Mouse (Mus musculus): ENCODE results near the gene Sema5a. TPM values are rescaled to one million over a fixed set of nuclear protein-coding genes. Genes with fewer than 3 reads are reported as not detected.
A peak's percentile ranks its signal among the peaks of the same experiment; 100 is the strongest.
"Not testable (repeated sequence)": the region's sequence is repeated elsewhere in the genome, so short reads cannot be mapped to it uniquely, and the experiment has no call there.

Gene Sema5a
- polyA plus RNA-seq (2015; fragmentation: Nextera tagmentation; extraction: Ambion mirVana), result 0.46 and 0.48 TPM in 2 replicates

- under 1% methylated on average over 40 of the region's 45 CpGs for WGBS (ENCODE audit: insufficient replicate concordance)
- Histone ChIP-seq H3K4me3 (ENCODE audit: low read depth, low read length) (peak within 1 kb of the TSS; percentile 49), H3K4me2 (ENCODE audit: low read depth, low read length) (peak within 1 kb of the TSS; percentile 79), H3K27me3 (ENCODE audit: control insufficient read depth, insufficient read depth, low read depth, low read length) (peaks cover 14% of the 10 kb centered on the region), H3K36me3 (ENCODE audit: control insufficient read depth, insufficient read depth) (no peaks in the 10 kb centered on the region), H3K4me1 (ENCODE audit: control insufficient read depth, low read depth, low read length) (no peaks in the 10 kb centered on the region), H3K9ac (ENCODE audit: low read depth, low read length) (peak within 1 kb of the TSS; percentile 45), H3K9me3 (replicated peaks; ENCODE audit: control insufficient read depth, low read length) (no peaks in the 10 kb centered on the region), H3K27ac (ENCODE audit: low read length) (no peak within 1 kb of the TSS)
- peak; percentile 89 for ATAC-seq (ENCODE audit: low read depth)
Observed at GRCm38 (mm10) chr15:32244344-32244955, at the start of gene Sema5a. Gene Sema5a, plus strand, starts transcription at chr15:32244810.

GRCm38 (mm10) chr15:32198076-32198475 lies 46.5 kb upstream of the Sema5a start:
- ATAC-seq (ENCODE audit: low read depth), result no peak
- Histone ChIP-seq H3K9ac (ENCODE audit: low read depth, low read length) (no peak overlapping the region), H3K4me3 (ENCODE audit: low read depth, low read length) (no peak overlapping the region), H3K36me3 (ENCODE audit: control insufficient read depth, insufficient read depth) (no peaks in the 10 kb centered on the region), H3K9me3 (replicated peaks; ENCODE audit: control insufficient read depth, low read length) (no peaks in the 10 kb centered on the region), H3K4me1 (ENCODE audit: control insufficient read depth, low read depth, low read length) (no peaks in the 10 kb centered on the region), H3K27ac (ENCODE audit: low read length) (no peak overlapping the region), H3K4me2 (ENCODE audit: low read depth, low read length) (no peak overlapping the region), H3K27me3 (ENCODE audit: control insufficient read depth, insufficient read depth, low read depth, low read length) (no peaks in the 10 kb centered on the region)
- 73% methylated on average over 9 of the region's 9 CpGs for WGBS (ENCODE audit: insufficient replicate concordance)

GRCm38 (mm10) chr15:32198561-32198960 lies 46.0 kb upstream of the Sema5a start:
- no peak overlapping the region for H3K9ac ChIP-seq (ENCODE audit: low read depth, low read length)
- H3K4me3 ChIP-seq (ENCODE audit: low read depth, low read length), result no peak overlapping the region
- H3K4me1 ChIP-seq (ENCODE audit: control insufficient read depth, low read depth, low read length), result no peaks in the 10 kb centered on the region
- 59% methylated on average over 5 of the region's 5 CpGs for WGBS (ENCODE audit: insufficient replicate concordance)
- no peak overlapping the region for H3K4me2 ChIP-seq (ENCODE audit: low read depth, low read length)
- H3K9me3 ChIP-seq (replicated peaks; ENCODE audit: control insufficient read depth, low read length), result no peaks in the 10 kb centered on the region
- no peak overlapping the region for H3K27ac ChIP-seq (ENCODE audit: low read length)
- no peak for ATAC-seq (ENCODE audit: low read depth)
- H3K27me3 ChIP-seq (ENCODE audit: control insufficient read depth, insufficient read depth, low read depth, low read length), result no peaks in the 10 kb centered on the region
- H3K36me3 ChIP-seq (ENCODE audit: control insufficient read depth, insufficient read depth), result no peaks in the 10 kb centered on the region

GRCm38 (mm10) chr15:32203242-32203641 lies 41.4 kb upstream of the Sema5a start:
- no peak overlapping the region for H3K9ac ChIP-seq (ENCODE audit: low read depth, low read length)
- no peak overlapping the region for H3K4me3 ChIP-seq (ENCODE audit: low read depth, low read length)
- H3K4me1 ChIP-seq (ENCODE audit: control insufficient read depth, low read depth, low read length), result no peaks in the 10 kb centered on the region
- no peaks in the 10 kb centered on the region for H3K27me3 ChIP-seq (ENCODE audit: control insufficient read depth, insufficient read depth, low read depth, low read length)
- 65% methylated on average over 5 of the region's 5 CpGs for WGBS (ENCODE audit: insufficient replicate concordance)
- no peaks in the 10 kb centered on the region for H3K9me3 ChIP-seq (replicated peaks; ENCODE audit: control insufficient read depth, low read length)
- no peak for ATAC-seq (ENCODE audit: low read depth)
- H3K36me3 ChIP-seq (ENCODE audit: control insufficient read depth, insufficient read depth), result no peaks in the 10 kb centered on the region
- no peak overlapping the region for H3K4me2 ChIP-seq (ENCODE audit: low read depth, low read length)
- H3K27ac ChIP-seq (ENCODE audit: low read length), result no peak overlapping the region

DNA sequence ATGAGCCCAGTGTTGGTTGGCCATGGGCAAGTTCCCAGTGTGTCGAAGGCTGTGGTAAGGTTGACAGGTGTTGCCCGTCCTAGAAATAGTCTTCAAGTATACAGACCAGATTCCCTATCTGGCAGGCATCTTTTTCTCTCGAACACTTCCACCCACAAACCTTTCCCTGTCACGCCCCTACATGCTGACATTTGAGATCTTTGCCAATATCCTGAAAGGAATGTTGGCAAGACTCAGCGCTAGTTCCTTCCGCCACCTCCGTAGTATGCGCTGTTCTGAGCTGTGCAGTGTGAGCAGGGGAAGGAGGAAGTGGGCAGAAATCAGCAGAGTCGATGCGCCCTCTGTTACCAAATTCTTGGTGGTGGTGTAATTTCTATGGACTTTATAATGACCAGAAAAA lies 39.7 kb upstream of the Sema5a start:
- no peak overlapping the region for H3K4me2 ChIP-seq (ENCODE audit: low read depth, low read length)
- H3K9ac ChIP-seq (ENCODE audit: low read depth, low read length), result no peak overlapping the region
- no peak overlapping the region for H3K4me3 ChIP-seq (ENCODE audit: low read depth, low read length)
- no peak overlapping the region for H3K27ac ChIP-seq (ENCODE audit: low read length)
- no peaks in the 10 kb centered on the region for H3K9me3 ChIP-seq (replicated peaks; ENCODE audit: control insufficient read depth, low read length)
- no peak for ATAC-seq (ENCODE audit: low read depth)
- no peaks in the 10 kb centered on the region for H3K4me1 ChIP-seq (ENCODE audit: control insufficient read depth, low read depth, low read length)
- no peaks in the 10 kb centered on the region for H3K27me3 ChIP-seq (ENCODE audit: control insufficient read depth, insufficient read depth, low read depth, low read length)
- WGBS (ENCODE audit: insufficient replicate concordance), result 67% methylated on average over 10 of the region's 10 CpGs
- no peaks in the 10 kb centered on the region for H3K36me3 ChIP-seq (ENCODE audit: control insufficient read depth, insufficient read depth)

DNA sequence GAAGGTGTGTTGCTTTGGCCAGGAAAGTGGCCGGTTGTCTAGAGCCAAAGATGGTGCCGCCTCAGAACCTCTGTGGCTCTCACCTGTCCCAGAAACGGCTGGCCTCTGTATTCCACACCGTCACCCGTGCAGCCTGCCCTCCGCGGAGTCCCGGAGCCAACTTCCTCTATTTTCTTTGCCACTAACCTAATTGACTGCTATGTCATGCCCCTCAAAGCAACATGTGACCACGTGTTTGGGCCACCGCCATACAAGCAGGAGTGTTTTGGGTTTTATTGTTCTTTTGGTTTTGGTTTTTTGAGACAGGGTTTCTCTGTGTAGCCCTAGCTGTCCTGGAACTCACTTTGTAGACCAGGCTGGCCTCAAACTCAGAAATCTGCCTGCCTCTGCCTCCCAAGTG lies 29.9 kb upstream of the Sema5a start:
- H3K4me3 ChIP-seq (ENCODE audit: low read depth, low read length); H3K27me3 ChIP-seq (ENCODE audit: control insufficient read depth, insufficient read depth, low read depth, low read length); H3K36me3 ChIP-seq (ENCODE audit: control insufficient read depth, insufficient read depth); H3K4me2 ChIP-seq (ENCODE audit: low read depth, low read length); ATAC-seq (ENCODE audit: low read depth); H3K27ac ChIP-seq (ENCODE audit: low read length); H3K4me1 ChIP-seq (ENCODE audit: control insufficient read depth, low read depth, low read length); H3K9me3 ChIP-seq (replicated peaks; ENCODE audit: control insufficient read depth, low read length); H3K9ac ChIP-seq (ENCODE audit: low read depth, low read length): not testable (repeated sequence)
- WGBS (ENCODE audit: insufficient replicate concordance), result 66% methylated on average over 10 of the region's 10 CpGs

- H3K9me3 ChIP-seq (replicated peaks; ENCODE audit: control insufficient read depth, low read length), result no peaks in the 10 kb centered on the region
- no peaks in the 10 kb centered on the region for H3K4me1 ChIP-seq (ENCODE audit: control insufficient read depth, low read depth, low read length)
- H3K27ac ChIP-seq (ENCODE audit: low read length), result no peak overlapping the region
- H3K27me3 ChIP-seq (ENCODE audit: control insufficient read depth, insufficient read depth, low read depth, low read length), result no peaks in the 10 kb centered on the region
- no peaks in the 10 kb centered on the region for H3K36me3 ChIP-seq (ENCODE audit: control insufficient read depth, insufficient read depth)
- ATAC-seq (ENCODE audit: low read depth), result no peak
- H3K4me3 ChIP-seq (ENCODE audit: low read depth, low read length), result no peak overlapping the region
- no peak overlapping the region for H3K9ac ChIP-seq (ENCODE audit: low read depth, low read length)
- H3K4me2 ChIP-seq (ENCODE audit: low read depth, low read length), result no peak overlapping the region
- WGBS (ENCODE audit: insufficient replicate concordance), result 67% methylated on average over 7 of the region's 7 CpGs
Observed at GRCm38 (mm10) chr15:32223028-32223427, 21.6 kb upstream of the Sema5a start.

DNA sequence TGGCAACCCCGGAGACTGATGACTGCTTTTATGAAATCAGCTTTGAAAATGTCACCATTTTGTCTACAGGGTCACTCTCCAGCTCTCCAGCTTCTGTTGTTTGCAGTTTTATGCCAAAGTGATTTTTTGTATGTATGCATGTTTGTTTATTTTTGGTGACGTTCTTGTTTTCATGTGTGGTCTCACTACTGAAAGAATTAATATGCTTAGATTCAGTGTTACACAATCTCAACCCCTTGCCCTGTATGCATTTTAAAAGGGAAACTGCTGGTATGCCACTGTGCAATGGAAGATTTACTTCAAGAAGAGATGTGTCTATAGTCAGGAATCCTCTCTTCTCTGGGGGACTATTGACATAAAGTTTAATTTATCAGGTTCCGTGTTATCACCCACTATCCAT lies 19.2 kb upstream of the Sema5a start:
- Histone ChIP-seq H3K9me3 (replicated peaks; ENCODE audit: control insufficient read depth, low read length) (no peaks in the 10 kb centered on the region), H3K27me3 (ENCODE audit: control insufficient read depth, insufficient read depth, low read depth, low read length) (no peaks in the 10 kb centered on the region), H3K36me3 (ENCODE audit: control insufficient read depth, insufficient read depth) (no peaks in the 10 kb centered on the region), H3K9ac (ENCODE audit: low read depth, low read length) (no peak overlapping the region), H3K27ac (ENCODE audit: low read length) (no peak overlapping the region), H3K4me1 (ENCODE audit: control insufficient read depth, low read depth, low read length) (no peaks in the 10 kb centered on the region), H3K4me3 (ENCODE audit: low read depth, low read length) (no peak overlapping the region), H3K4me2 (ENCODE audit: low read depth, low read length) (no peak overlapping the region)
- ATAC-seq (ENCODE audit: low read depth), result no peak
- 61% methylated on average over 3 of the region's 3 CpGs for whole genome bisulfite sequencing (ENCODE audit: insufficient replicate concordance)

DNA sequence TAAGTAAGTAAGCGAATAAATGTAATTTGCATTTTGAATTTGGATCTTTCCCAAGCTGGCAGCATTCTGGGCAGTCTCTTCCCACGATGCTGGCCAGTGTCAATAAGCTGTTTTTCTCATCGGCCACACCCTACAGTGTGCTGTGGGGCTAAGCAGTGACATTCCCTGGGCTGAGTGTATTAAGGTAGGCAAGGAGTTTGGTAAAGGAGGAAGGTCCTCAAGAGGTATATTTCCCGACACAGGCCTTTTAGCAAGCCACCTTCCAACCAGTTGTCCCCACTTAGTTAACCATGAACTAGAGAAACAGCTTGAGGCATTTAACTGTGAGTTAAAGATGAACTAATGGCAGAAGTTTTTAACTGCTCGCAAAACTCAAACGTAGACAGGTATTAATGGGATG lies 18.2 kb upstream of the Sema5a start:
- H3K9ac ChIP-seq (ENCODE audit: low read depth, low read length), result no peak overlapping the region
- H3K4me1 ChIP-seq (ENCODE audit: control insufficient read depth, low read depth, low read length), result no peaks in the 10 kb centered on the region
- no peak overlapping the region for H3K4me2 ChIP-seq (ENCODE audit: low read depth, low read length)
- ATAC-seq (ENCODE audit: low read depth), result no peak
- H3K27me3 ChIP-seq (ENCODE audit: control insufficient read depth, insufficient read depth, low read depth, low read length), result no peaks in the 10 kb centered on the region
- H3K36me3 ChIP-seq (ENCODE audit: control insufficient read depth, insufficient read depth), result no peaks in the 10 kb centered on the region
- H3K27ac ChIP-seq (ENCODE audit: low read length), result no peak overlapping the region
- H3K9me3 ChIP-seq (replicated peaks; ENCODE audit: control insufficient read depth, low read length), result no peaks in the 10 kb centered on the region
- no peak overlapping the region for H3K4me3 ChIP-seq (ENCODE audit: low read depth, low read length)
- 58% methylated on average over 6 of the region's 6 CpGs for WGBS (ENCODE audit: insufficient replicate concordance)

All from liver, embryonic 16.5 days (tissue).